Mouse (Mus musculus) spleen, adult 10 weeks (tissue): Measurements from ENCODE around the gene Snap29. TPM values are rescaled to one million over a fixed set of nuclear protein-coding genes. Genes with fewer than 3 reads are reported as not detected.

Source experiments
- polyA plus RNA-seq: library from polyadenylated mRNA; stranded (reverse); fragments of 350-450 nt; fragmentation: Illumina TruSeq; extraction: RNeasy Lipid Tissue Mini Kit (QIAGEN cat#74804); gene quantifications from one replicate; pipeline ENCODE4 v1.2.3, GENCODE M21; 2015; ENCODE audit warnings: low replicate concordance; ENCODE audit not compliant: insufficient read depth

Gene Snap29
- 84.8 TPM for polyA plus RNA-seq

DNA sequence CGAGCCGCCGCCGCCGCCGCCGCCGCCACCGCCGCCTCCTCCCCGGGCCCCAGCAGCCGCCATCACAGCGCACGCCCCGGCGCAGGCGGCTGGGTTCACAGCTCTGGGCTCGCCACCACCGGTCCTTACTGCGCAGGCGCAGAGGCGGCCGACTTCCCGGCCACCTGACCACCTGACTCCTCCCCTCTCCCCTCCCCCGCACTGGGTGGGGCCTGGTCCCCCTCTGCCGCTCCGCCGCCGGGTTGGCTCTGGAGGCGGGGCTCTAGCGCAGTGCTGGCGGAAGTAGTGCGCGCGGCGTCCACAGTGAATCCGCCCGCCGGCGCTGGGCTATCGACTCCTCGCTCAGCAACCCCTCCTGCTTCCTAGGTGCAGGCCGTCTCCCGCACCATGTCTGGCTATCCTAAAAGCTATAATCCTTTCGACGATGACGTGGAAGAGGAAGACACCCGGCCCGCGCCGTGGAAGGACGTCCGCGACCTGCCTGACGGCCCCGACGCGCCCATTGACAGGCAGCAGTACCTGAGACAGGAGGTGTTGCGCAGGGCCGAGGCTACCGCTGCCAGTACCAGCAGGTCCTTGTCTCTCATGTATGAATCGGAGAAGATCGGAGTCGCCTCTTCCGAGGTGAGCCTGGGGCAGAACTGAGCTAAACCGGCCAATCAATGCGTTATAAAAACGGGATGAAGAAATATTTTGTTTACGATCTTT lies at the start of gene Snap29, which contains the start of gene Pi4ka:
Gene Snap29 (plus strand): TSS at position 251 of the 708 bp plus-strand sequence.
Gene Pi4ka (minus strand): TSS at position 579 of the 708 bp plus-strand sequence.

GRCm38 (mm10) chr16:17451541-17452372 lies 46.0 kb downstream of the Snap29 start, which contains the start of gene Crkl:
Gene Crkl, plus strand, starts transcription at chr16:17451987.

Other genes with a start within 250 kb of the Snap29 start
- gene Ube2l3, start 203.3 kb upstream of the Snap29 start, polyA plus RNA-seq: 194 TPM
- gene Rimbp3, start 197.4 kb upstream of the Snap29 start, polyA plus RNA-seq: 0.04 TPM
- 1.0 TPM for gene Hic2, start 172.4 kb upstream of the Snap29 start, polyA plus RNA-seq
- gene Tmem191c, start 129.9 kb upstream of the Snap29 start, polyA plus RNA-seq: 7.9 TPM
- 0.11 TPM for gene Serpind1, start 74.6 kb upstream of the Snap29 start, polyA plus RNA-seq
- 96.5 TPM for gene Pi4ka, start 328 bp downstream of the Snap29 start, polyA plus RNA-seq
- gene Crkl, start 46.0 kb downstream of the Snap29 start, polyA plus RNA-seq: 51.0 TPM
- not detected for gene Aifm3, start 83.6 kb downstream of the Snap29 start, polyA plus RNA-seq
- gene Lztr1, start 102.7 kb downstream of the Snap29 start, polyA plus RNA-seq: 43.9 TPM
- gene Thap7, start 125.2 kb downstream of the Snap29 start, polyA plus RNA-seq: 8.5 TPM
- gene Lrrc74b, start 155.3 kb downstream of the Snap29 start, polyA plus RNA-seq: 0.15 TPM
- 0.22 TPM for gene P2rx6, start 155.9 kb downstream of the Snap29 start, polyA plus RNA-seq
- 1.4 TPM for gene Slc7a4, start 177.2 kb downstream of the Snap29 start, polyA plus RNA-seq
- 22.8 TPM for gene Smpd4, start 213.4 kb downstream of the Snap29 start, polyA plus RNA-seq
- not detected for gene Ccdc74a, start 240.5 kb downstream of the Snap29 start, polyA plus RNA-seq